Mouse (Mus musculus) liver, embryonic 16.5 days (tissue): ENCODE measurements around the gene Ncoa5. TPM values are rescaled to one million over a fixed set of nuclear protein-coding genes. Genes with fewer than 3 reads are reported as not detected.

Experiments used
- ATAC-seq: fragments of 200-750 bp; cut with Nextera tagmentation; 2 replicates; pipeline ENCODE4 v1.8.0; 2017; ENCODE audit warnings: low read depth, mild to moderate bottlenecking, moderate number of reproducible peaks, moderate library complexity
- H3K27ac ChIP-seq: fragments of 300-500 bp; sonication (generic); 2 replicates; pipeline ENCODE4 v1.5.1; 2014; ENCODE audit warnings: mild to moderate bottlenecking, low read length
- H3K27me3 ChIP-seq: fragments of 300-500 bp; sonication (generic); 2 replicates; pipeline ENCODE4 v1.6.1; 2014; ENCODE audit warnings: low read depth, low read length, mixed read lengths; ENCODE audit not compliant: control insufficient read depth, insufficient read depth
- H3K36me3 ChIP-seq: fragments of 300-500 bp; sonication (generic); 2 replicates; pipeline ENCODE4 v1.6.1; 2014; ENCODE audit warnings: mild to moderate bottlenecking; ENCODE audit not compliant: control insufficient read depth, insufficient read depth
- H3K4me1 ChIP-seq: fragments of 300-500 bp; sonication (generic); 2 replicates; pipeline ENCODE4 v1.6.1; 2014; ENCODE audit warnings: low read depth, low read length, mixed read lengths; ENCODE audit not compliant: control insufficient read depth
- H3K4me2 ChIP-seq: fragments of 300-500 bp; sonication (generic); 2 replicates; pipeline ENCODE4 v1.6.1; 2014; ENCODE audit warnings: low read depth, low read length, mixed read lengths
- H3K4me3 ChIP-seq: fragments of 300-500 bp; sonication (generic); 2 replicates; pipeline ENCODE4 v1.5.1; 2014; ENCODE audit warnings: low read depth, mild to moderate bottlenecking, low read length
- H3K9ac ChIP-seq: fragments of 300-500 bp; sonication (generic); 2 replicates; pipeline ENCODE4 v1.6.1; 2014; ENCODE audit warnings: low read depth, low read length
- H3K9me3 ChIP-seq: fragments of 300-500 bp; sonication (generic); replicated peaks from 2 replicates; pipeline ENCODE4 v1.6.1; 2016; ENCODE audit warnings: low read length; ENCODE audit not compliant: control insufficient read depth
- WGBS: fragments of 180-500 bp; shearing (Covaris S2); extraction: QIAGEN DNeasy Blood & Tissue Kit; methylation state at CpG from one replicate; pipeline ENCODE4 v1.1.7; 2014; ENCODE audit not compliant: insufficient replicate concordance; 5-methylcytosine and 5-hydroxymethylcytosine counted together
- polyA plus RNA-seq: library from polyadenylated mRNA; unstranded; fragments of >200 nt; fragmentation: Nextera tagmentation; extraction: Ambion mirVana; gene quantifications from 2 replicates; pipeline ENCODE4 v1.2.1, GENCODE M21; 2015

Ncoa5 gene
- polyA plus RNA-seq, 1 experiment from 2014 or later: 15.3 TPM

DNA sequence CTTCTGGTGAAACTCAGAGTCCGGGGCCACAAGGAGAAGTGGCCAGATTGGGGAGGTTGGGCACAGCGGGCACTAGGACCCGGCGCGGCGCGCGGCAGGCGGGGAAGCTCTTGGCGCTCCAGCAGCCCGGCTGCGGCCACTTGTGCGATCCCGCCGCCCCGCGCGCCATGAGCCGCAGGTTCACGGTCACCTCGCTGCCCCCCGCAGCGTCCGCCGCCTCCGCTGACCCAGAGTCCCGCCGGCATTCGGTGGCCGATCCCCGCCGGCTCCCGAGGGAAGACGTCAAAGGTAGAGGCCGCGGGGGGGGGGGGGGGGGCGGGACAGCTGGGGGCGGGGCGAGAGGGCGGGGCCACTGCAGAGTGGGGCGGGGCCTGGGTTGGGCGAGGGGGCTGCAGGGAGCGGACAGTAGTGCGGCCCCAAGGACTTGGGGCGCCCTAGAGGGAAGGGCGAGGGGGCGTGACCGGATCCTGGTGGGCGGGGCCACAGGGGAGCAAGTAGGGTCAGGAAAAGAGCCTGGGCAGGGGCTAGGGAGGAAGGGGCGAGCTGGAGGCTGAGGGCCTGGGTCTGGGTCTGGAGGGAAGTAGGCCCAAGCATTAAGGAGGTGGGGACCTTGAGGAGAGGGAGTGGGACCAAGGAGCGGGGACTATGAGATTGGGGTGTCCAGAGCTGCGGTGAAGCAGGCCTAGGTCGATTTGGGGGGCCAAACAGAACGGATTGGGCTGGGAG, 73.8 kb downstream of the Ncoa5 start, which contains the start of gene Slc12a5:
Slc12a5 (plus strand) TSS at position 87 of the 726 bp plus-strand sequence.
- peak; percentile 64 for ATAC-seq
- peaks cover 3% of the 10 kb centered on the region for H3K27me3 ChIP-seq
- H3K4me2 ChIP-seq: peak within 1 kb of the TSS; percentile 61
- H3K4me1 ChIP-seq: peaks cover 2% of the 10 kb centered on the region; the same call in 1 of the 2 replicates
- H3K36me3 ChIP-seq: no peaks in the 10 kb centered on the region
- no peaks in the 10 kb centered on the region for H3K9me3 ChIP-seq
- H3K27ac ChIP-seq: no peak within 1 kb of the TSS
- peak within 1 kb of the TSS; percentile 55 for H3K4me3 ChIP-seq
- 1% methylated on average over 42 of the region's 54 CpGs for WGBS
- H3K9ac ChIP-seq: no peak within 1 kb of the TSS

DNA sequence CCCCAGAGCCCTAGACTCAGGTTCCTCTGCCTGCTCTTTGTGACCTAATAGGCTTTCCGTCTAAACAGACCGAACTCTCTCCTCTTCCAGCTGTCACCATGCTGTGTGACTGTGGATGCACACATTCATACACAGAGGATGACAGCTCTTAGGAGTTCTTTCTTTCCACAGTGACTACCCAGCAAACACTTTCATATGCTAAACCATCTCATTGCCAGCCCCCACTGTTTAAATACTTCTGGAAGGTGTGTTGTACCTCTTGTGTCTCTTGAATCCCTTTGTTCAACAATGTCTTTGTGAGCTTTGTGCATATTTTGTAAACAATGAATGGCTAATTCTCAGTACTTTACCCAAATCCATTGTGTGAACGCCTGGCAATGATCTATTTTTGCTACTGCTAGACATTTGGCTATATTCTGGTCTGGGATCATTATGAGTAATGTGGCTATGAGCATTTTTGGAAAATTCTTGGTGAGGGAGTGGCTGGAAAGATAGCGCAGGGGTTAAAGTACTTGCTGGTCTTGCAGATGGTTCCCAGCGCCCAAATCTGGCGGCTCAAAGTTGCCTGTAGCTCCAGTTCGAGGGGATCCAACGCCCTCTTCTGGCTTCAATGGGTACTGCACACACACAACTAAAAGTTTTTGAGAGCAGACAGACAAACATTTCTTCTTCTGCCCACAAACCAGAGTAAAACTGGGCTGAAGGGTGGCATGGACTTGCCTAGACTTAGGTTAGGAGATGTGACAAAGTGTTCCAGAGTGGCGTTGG, 76.9 kb downstream of the Ncoa5 start:
- no peaks in the 10 kb centered on the region for H3K9me3 ChIP-seq
- no peak overlapping the region for H3K4me3 ChIP-seq
- H3K9ac ChIP-seq: no peak overlapping the region
- 56% methylated on average over 9 of the region's 9 CpGs for WGBS
- H3K4me1 ChIP-seq: peaks cover 2% of the 10 kb centered on the region; the same call in 1 of the 2 replicates
- no peak overlapping the region for H3K4me2 ChIP-seq
- ATAC-seq: no peak
- H3K27me3 ChIP-seq: peaks cover 3% of the 10 kb centered on the region
- H3K36me3 ChIP-seq: no peaks in the 10 kb centered on the region
- H3K27ac ChIP-seq: no peak overlapping the region

- peaks cover 9% of the 10 kb centered on the region for H3K27me3 ChIP-seq
- H3K9ac ChIP-seq: no peak overlapping the region
- 60% methylated on average over 5 of the region's 5 CpGs for WGBS
- no peak overlapping the region for H3K4me2 ChIP-seq
- H3K36me3 ChIP-seq: no peaks in the 10 kb centered on the region
- no peaks in the 10 kb centered on the region for H3K9me3 ChIP-seq
- H3K27ac ChIP-seq: no peak overlapping the region
- no peak overlapping the region for H3K4me3 ChIP-seq
- ATAC-seq: no peak
- H3K4me1 ChIP-seq: peaks cover 2% of the 10 kb centered on the region; the same call in 1 of the 2 replicates
Observed at GRCm38 (mm10) chr2:164956195-164956594, 78.5 kb downstream of the Ncoa5 start.

- Histone ChIP-seq H3K4me3 (no peak overlapping the region), H3K9me3 (no peaks in the 10 kb centered on the region), H3K27ac (no peak overlapping the region), H3K27me3 (peaks cover 14% of the 10 kb centered on the region), H3K9ac (no peak overlapping the region), H3K4me2 (no peak overlapping the region), H3K4me1 (peaks cover 2% of the 10 kb centered on the region; the same call in 1 of the 2 replicates), H3K36me3 (no peaks in the 10 kb centered on the region)
- 49% methylated on average over 4 of the region's 4 CpGs for WGBS
- ATAC-seq: no peak
Observed at GRCm38 (mm10) chr2:164955725-164956124, 78.9 kb downstream of the Ncoa5 start.

GRCm38 (mm10) chr2:164953224-164953623, 81.4 kb downstream of the Ncoa5 start:
- WGBS: 1% methylated on average over 21 of the region's 21 CpGs
- Histone ChIP-seq H3K4me1 (no peaks in the 10 kb centered on the region; the same call in 1 of the 2 replicates), H3K27ac (no peak overlapping the region), H3K4me2 (peak overlapping the region; percentile 11; the same call in 1 of the 2 replicates), H3K9me3 (no peaks in the 10 kb centered on the region), H3K9ac (no peak overlapping the region), H3K27me3 (peaks cover 36% of the 10 kb centered on the region), H3K36me3 (no peaks in the 10 kb centered on the region), H3K4me3 (no peak overlapping the region)
- ATAC-seq: peak; percentile 53

GRCm38 (mm10) chr2:164952448-164952847, 82.2 kb downstream of the Ncoa5 start:
- Histone ChIP-seq H3K27ac (no peak overlapping the region), H3K9ac (no peak overlapping the region), H3K4me1 (no peaks in the 10 kb centered on the region; the same call in 1 of the 2 replicates), H3K9me3 (no peaks in the 10 kb centered on the region), H3K4me3 (no peak overlapping the region), H3K27me3 (peaks cover 44% of the 10 kb centered on the region), H3K4me2 (no peak overlapping the region), H3K36me3 (no peaks in the 10 kb centered on the region)
- no peak for ATAC-seq
- 20% methylated on average over 13 of the region's 13 CpGs for WGBS

- no peak for ATAC-seq
- Histone ChIP-seq H3K4me3 (no peak overlapping the region), H3K4me1 (no peaks in the 10 kb centered on the region; the same call in 1 of the 2 replicates), H3K27me3 (peaks cover 49% of the 10 kb centered on the region), H3K4me2 (no peak overlapping the region), H3K9ac (no peak overlapping the region), H3K9me3 (no peaks in the 10 kb centered on the region), H3K36me3 (no peaks in the 10 kb centered on the region), H3K27ac (no peak overlapping the region)
- 70% methylated on average over 4 of the region's 4 CpGs for WGBS
Observed at GRCm38 (mm10) chr2:164951745-164952144, 82.9 kb downstream of the Ncoa5 start.

DNA sequence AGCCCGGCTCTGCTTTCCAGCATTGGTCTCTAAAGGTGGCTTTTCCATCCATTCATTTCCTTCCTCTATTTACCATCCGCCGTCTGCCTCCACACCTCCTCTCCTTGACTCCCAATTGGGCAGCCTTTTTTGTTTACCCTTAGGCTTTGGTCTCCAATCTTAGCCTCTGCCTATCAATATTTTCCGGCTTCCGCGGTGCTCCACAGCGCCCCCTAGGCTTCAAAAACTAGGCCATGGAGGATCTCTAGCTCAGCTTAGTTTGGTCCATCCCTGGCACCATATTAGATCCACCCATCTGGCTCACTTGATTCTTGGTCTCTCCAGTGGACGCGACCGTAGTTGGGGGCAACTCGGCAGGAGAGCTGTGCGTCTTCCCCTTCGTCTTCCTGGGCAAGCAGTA, 84.2 kb downstream of the Ncoa5 start:
- peak overlapping the region; percentile 1; the same call in 1 of the 2 replicates for H3K4me3 ChIP-seq
- peaks cover 49% of the 10 kb centered on the region for H3K27me3 ChIP-seq
- no peak overlapping the region for H3K27ac ChIP-seq
- no peaks in the 10 kb centered on the region; the same call in 1 of the 2 replicates for H3K4me1 ChIP-seq
- H3K36me3 ChIP-seq: no peaks in the 10 kb centered on the region
- no peaks in the 10 kb centered on the region for H3K9me3 ChIP-seq
- H3K4me2 ChIP-seq: no peak overlapping the region
- no peak for ATAC-seq
- no peak overlapping the region for H3K9ac ChIP-seq
- 22% methylated on average over 13 of the region's 13 CpGs for WGBS
